Mouse (Mus musculus) gastrocnemius, postnatal 25 days (tissue): ENCODE data around the gene Ccr4. TPM values are rescaled to one million over a fixed set of nuclear protein-coding genes. Genes with fewer than 3 reads are reported as not detected.
"Not testable (repeated sequence)": the region's sequence is repeated elsewhere in the genome, so short reads cannot be mapped to it uniquely, and the experiment has no call there.

ENCODE experiments used
- DNase-seq: peaks from one replicate; pipeline ENCODE4 v3.0.0; 2022
- total RNA-seq, 2 experiments: library from RNA; stranded (reverse); gene quantifications; 1 replicate in 1 of 2; 2 replicates in 1 of 2; pipeline ENCODE4 v1.2.3; 2021

The Ccr4 gene
- total RNA-seq, 2 experiments from 2014 or later, result not detected

DNA sequence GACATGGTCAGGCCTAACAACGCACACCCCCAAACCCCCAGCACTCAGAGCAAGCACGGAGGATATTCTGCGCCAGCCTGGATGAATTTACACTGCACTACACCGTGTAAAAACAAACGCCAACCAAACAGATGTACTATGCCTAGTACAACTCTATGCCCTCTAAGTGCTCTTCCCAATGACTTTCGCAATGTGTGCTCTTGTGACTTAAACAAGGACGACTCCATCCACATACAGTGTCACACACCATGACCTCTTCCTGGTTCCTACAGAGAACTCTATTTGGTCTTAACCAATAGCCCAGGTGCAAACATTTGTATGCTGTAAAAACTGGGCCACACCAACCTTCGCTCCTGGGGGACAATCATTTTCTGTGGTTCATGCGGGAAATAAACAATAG, 17.8 kb upstream of the Ccr4 start:
- DNase-seq, result no peak

- no peak for DNase-seq
Observed at GRCm38 (mm10) chr9:114522041-114522440, 17.3 kb upstream of the Ccr4 start.

GRCm38 (mm10) chr9:114520529-114520928, 15.8 kb upstream of the Ccr4 start:
- DNase-seq, result not testable (repeated sequence)

- no peak for DNase-seq
Observed at GRCm38 (mm10) chr9:114518812-114519477, 14.2 kb upstream of the Ccr4 start.

DNA sequence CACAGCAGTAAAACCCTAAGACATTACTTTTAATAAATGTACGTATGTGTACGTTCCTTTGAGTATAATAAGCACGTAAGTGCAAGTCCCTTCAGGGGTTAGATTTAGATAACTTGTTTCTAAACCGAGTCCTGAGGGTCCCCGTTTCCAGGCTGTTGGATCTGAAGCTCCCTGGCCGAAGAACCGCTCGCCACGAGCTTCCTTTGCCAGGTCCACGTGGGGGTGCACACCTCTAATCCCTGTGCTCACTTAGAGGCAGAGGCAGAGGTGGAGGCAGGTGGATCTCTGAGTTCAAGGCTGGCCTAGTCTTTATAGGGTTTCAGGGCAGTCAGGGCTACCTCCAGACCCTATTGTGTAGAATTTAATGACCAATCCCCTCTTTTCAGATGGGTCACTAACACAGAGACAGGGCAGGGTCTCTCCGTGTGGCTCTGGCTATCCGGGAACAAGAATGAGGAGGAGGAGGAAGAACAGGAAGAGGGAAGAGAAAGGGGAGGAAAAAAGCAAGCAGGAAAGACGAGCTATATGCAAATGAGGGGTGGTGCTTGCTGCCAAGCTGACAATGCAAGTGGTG, 13.3 kb upstream of the Ccr4 start:
- no peak for DNase-seq

DNA sequence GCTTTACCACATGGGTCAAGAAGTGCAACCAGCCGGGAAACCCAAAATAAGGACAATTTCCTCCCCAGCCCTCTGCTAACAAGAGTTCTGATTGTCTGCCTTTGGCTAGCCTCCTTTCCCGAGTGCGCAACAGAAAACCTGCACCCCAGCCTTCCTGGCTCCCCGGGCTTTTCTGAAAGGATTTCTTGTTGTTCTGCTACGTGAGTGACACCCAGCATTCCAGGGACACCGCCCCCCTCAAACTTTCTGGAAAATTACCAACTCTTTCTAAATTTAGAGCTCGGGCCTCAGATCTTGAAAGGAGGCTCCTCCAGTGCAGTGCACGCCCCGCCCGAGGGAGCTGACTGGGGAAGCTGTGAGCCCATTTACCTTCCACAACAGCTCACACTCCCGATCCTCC, 10.6 kb upstream of the Ccr4 start, which contains the start of gene C130032M10Rik:
Gene C130032M10Rik (plus strand): TSS at position 334 of the 400 bp plus-strand sequence.
- DNase-seq, result no peak

DNA sequence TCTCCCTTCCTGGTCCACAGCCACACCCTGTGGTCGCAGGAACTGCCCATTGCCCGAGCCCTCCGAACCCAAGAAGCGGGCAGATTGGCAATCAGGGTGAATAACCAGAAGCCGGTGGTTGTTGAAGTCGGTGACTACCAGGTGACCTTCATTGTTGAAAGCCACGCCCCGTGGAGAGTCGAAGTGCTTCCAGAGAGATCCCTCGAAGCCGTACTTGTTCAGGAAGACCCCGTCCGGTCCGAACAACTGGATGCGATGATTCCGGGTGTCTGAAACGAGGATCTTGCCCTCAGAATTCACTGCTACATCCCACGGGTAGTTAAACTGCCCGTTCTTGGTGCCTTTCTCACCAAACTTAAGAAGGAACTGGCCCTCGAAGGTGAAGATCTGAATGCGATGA, 8.1 kb upstream of the Ccr4 start:
- DNase-seq, result no peak

DNA sequence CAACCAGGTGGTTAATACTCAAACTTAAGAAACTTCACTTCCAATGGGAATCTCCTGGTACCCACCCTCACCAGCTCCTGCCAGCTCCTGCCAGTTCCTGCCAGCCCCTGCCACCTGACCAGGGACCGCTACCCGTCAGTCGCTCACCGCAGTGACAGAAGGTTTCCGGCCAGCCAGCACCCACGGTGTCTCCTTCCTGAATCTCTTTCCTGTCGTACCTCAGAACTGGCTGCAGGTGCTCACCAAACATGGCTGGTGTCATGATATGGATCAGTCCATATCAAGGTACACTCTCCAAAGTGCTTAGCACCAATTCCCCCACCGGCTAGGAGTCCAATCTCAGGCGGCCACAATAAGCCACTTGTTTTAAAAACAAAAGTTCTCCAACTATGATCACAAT, 5.1 kb upstream of the Ccr4 start:
- DNase-seq, result no peak

DNA sequence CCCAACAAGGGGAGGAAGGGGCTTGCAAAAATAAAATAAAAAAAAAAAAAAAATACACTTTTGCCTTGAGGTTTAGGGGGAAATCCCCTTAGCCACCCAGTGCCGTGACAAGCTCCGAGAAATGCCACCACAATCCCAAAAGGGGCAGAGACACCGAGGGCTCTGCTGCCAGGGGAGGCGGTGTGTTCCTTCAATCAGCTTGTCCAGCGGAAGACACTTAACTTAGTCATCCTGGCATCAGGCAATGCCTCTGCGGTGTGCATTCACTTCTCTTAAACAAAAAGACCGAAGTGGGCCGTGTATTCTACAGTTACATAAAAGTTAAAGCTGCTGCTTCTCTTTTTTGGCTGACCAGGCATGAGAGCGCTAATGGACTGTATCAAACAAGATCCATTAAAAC, 2.7 kb upstream of the Ccr4 start:
- DNase-seq, result no peak

DNA sequence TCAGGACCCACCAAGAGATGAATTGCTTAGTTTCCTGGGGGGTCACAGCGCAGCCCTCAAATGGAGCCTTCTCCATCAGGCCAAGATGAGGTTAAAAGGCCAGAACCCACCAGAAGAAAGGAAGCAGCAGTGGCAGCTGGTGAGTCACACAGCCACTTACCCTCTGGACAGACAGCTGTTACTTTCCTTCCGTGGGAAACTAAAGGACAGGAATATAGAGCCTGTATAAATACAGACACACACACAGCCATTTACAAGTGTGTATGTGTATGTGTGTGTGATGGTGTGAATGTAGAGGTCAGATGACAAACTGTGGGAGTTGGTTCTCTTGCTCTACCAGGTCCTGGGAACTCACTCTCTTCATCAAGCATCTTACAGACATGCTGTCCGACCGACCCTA, 1.8 kb upstream of the Ccr4 start:
- DNase-seq, result no peak

DNA sequence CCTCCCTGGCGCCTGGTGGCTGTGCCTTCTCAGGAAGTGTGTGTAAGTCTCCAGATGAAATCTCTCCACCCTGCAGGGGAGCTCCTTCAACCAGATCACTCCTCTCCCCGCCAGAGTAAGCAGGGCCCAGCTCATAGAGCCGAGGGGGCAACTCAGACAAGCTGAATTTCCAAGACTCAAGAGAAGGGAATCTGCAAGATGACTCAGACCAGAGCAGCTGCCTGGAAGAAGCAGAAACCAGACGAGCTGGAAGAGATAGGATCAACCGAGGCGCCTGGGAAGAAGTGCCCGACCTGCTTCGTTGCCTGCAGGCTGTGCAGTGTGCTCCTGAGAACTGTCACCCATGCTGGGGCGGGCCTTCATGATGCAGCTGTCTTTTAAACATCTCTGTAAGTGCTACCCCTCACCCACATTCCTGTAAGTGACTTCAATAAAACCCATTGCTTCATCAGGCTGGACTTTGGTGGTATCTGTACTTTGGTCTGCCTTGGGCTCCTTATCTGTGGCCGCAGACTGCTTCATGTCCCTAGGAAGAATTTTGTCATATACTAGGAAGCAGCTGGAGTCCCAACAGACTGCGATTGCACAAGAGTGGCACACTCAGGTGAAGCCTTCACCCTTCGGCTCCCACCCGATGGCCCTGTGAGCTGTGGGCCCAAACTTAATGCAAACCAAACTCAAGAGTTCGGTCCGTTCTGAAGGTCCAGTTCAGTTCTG, 1.8 kb downstream of the Ccr4 start:
- DNase-seq, result no peak

DNA sequence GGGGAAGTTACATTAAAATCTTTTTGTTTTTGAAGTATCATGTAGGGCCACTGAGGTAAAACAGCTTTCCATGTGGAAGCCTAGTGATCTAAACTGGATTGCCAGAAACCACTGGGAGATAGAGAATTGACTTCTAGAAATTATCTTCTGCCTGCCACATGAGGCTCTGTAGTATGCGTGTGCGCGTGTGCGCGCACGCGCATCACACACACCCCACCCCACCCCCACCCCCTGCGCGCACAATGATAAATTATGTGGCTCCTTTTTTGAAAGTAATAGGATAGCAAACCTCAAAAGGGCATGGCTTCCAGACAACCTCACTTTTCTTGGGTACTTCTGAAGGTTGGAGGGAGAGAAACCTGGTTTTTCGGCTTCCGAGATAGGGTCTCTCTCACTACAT, 2.8 kb downstream of the Ccr4 start:
- DNase-seq, result no peak

GRCm38 (mm10) chr9:114501111-114501510, 3.6 kb downstream of the Ccr4 start:
- no peak for DNase-seq

DNA sequence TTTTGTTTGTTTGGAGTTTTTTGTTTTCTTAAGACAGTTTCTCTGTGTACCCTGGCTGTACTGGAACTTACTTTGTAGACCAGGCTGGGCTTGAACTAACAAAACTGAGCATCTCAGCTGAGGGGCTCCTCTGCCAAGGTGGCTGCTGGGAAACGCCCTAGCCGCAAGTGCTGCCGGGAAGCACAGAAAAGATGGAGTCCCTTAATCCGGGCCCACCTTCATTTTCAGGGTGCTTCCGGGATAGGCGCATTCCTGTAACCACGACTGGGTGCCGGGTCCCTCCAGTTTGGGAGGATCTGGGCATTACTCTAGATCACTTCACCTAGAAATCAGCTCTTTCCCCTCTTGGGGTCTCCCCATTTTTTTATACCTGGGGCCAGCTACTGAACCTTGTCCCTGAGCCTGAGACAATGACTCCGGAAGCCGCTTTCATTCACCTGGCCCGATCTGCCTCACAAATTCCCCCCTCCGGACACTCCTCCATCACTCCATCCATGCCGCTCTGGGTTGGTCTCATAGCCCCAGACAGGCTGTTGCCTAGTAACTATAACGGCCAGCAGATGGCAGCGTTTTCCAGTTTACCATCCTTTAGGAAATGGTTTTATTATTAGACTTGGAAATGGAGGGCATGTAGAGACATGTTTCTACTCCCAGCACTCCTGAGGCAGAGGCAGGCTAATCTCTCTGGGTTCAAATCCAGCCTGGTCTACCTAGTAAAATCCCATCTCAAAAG, 4.8 kb downstream of the Ccr4 start:
- peak; percentile 24 for DNase-seq

- DNase-seq, result peak; percentile 51
Observed at GRCm38 (mm10) chr9:114498218-114498617, 6.5 kb downstream of the Ccr4 start.

DNA sequence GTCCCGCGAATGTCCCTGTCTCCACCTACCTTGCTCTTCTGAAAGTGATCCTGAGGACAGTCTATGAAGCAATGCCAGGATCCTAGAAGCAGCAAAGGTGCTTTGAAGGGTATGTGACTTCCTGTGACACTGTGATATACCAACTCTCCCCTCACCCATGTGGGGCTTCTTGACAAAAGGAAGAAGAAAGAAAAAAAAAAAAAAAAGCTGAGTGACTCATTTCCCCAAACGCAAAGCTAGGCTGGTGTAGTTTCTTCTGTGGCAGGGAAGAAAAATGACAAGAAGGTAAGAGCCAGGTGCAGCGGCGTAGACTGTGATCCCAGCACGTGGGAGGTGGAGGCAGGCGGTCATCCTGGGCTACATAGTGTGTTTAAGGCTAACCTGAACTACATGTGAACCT, 8.2 kb downstream of the Ccr4 start:
- DNase-seq, result no peak

- no peak for DNase-seq
Observed at GRCm38 (mm10) chr9:114487481-114488258, 17.0 kb downstream of the Ccr4 start.

- DNase-seq, result no peak
Observed at GRCm38 (mm10) chr9:114486808-114487207, 17.9 kb downstream of the Ccr4 start.

GRCm38 (mm10) chr9:114484771-114485170, 19.9 kb downstream of the Ccr4 start:
- no peak for DNase-seq

- no peak for DNase-seq
Observed at GRCm38 (mm10) chr9:114480940-114481339, 23.8 kb downstream of the Ccr4 start.

GRCm38 (mm10) chr9:114477019-114477418, 27.7 kb downstream of the Ccr4 start:
- no peak for DNase-seq

- DNase-seq, result no peak
Observed at GRCm38 (mm10) chr9:114471892-114472291, 32.8 kb downstream of the Ccr4 start.
